Mouse (Mus musculus) urinary bladder, postnatal 10 days (tissue): ENCODE results near the gene Gm3448.

ENCODE experiments used
- DNase-seq: peaks from one replicate; pipeline ENCODE4 v3.0.0; 2022; ENCODE audit warnings: low spot score

Gene Gm3448

GRCm38 (mm10) chr17:14959979-14960378 lies 81.4 kb downstream of the Gm3448 start:
- DNase-seq: no peak

DNA sequence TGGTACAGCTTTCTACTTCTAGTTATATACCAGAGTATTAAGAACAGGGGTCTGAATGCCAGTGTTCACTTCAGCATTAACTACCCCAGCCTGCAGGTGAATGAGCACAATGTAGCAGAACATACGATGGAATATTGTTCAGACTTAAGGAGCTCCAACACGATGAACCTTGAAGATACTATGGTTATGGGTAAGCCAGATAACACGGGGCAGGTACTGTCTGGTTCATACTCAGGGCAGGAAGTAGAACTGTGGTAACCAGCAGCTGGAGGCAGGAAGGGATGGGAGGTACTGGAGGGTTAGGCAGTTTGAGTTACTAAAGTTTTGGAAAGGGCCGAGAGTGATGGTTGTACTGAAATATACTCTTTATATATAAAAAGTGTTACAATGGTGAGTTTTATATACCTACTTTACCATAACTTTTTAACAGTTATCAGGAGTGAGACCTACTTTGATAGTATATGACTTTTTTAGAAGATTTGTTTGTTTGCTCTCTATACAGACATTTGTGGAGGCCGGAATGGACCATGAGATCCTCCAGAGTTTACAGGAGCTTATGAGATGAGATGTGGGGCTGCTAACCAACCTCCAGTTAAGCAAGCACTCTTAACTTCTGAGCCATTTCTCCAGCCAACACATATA lies 82.5 kb downstream of the Gm3448 start:
- DNase-seq: no peak

DNA sequence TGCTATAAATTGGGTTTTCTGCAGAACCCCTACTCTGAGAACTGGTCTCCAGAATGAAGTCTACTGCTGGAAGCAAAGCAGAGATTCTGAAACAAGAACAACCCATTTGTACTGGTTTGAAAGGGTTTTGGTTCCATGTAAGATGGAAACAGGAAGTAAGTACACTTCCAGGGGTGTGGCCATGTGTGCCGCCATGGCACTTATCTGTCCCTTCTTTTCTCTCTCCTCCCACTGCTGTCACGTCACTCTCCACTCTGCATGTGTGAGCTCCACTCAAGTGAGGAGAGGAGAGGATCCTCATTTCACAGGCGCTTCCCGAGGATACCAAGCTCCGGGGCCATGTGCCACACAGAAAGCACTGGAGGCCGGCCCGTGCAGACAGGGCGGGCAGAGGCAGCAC lies 87.9 kb downstream of the Gm3448 start:
- no peak for DNase-seq

- no peak for DNase-seq
Measured at GRCm38 (mm10) chr17:14949161-14949827, 92.0 kb downstream of the Gm3448 start.
